Mouse (Mus musculus): Measurements from ENCODE around the gene Mylk4.

The Mylk4 gene

DNA sequence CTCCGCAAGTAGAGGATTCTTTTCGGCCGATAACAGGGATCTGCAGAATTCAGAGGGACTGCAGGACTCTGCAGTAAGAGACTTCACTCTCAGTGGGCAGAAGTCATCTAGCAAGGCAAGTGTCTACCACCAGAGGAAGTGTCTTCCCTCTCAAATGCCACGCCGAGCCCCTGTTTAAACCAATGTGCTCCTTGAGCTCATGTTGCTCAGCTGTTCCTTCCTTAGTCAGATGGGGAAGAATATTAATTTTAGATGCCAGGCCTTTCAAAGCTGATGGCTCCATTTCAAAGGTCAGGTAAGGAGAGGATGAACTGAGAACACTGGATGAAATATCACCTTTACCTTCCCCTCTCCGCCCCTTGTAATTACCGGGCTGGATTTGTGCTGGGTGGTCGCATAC, at the start of gene Mylk4:
TSS of gene Mylk4 (minus strand) at position 139 of the 400 bp plus-strand sequence.
- DNase-seq: no peak

GRCm38 (mm10) chr13:32833237-32833636, 49.5 kb upstream of the Mylk4 start:
- no peak for DNase-seq

DNA sequence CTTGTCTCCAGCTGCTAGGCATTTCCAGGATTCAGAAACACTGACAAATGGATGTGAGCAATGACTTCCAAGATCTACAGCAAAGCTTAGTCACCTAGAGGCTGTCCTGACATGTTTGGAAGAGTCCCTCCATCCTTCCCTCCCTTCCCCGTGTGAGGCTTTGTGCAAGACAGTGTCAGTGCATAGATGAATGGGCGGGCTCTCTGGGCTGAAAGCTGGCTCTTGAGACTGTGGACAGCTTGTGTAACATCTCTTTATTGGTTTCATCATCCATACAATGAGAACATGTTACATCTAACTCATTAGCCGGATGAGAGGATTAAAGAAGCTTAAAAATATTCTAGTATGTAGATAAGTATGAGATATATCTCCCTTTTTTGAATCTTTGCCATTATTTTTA, 49.0 kb upstream of the Mylk4 start:
- no peak for DNase-seq

- no peak for DNase-seq
Measured at GRCm38 (mm10) chr13:32831505-32832273, 47.9 kb upstream of the Mylk4 start.

- DNase-seq: no peak
Measured at GRCm38 (mm10) chr13:32828886-32829285, 45.1 kb upstream of the Mylk4 start.

DNA sequence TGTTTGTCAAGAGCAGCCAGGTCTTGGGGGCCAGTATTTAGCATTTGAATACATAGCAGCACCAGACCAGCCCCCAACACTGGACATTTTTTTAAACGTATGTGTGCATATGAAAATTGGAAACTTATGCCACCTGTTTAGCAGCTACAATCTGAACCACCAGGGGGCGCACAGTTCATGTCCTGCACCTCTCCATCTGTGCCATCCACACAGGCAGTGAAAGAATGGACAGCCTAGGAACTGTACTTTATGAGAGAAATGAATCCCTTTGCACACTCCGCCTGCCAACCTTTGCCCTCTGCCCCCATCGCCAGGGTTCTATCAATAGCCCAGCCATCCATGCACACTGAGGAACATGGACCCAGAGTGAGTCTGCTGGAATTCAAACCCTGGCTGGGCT, 44.2 kb upstream of the Mylk4 start:
- DNase-seq: peak; percentile 25

- DNase-seq: no peak
Measured at GRCm38 (mm10) chr13:32827111-32827822, 43.5 kb upstream of the Mylk4 start.

DNA sequence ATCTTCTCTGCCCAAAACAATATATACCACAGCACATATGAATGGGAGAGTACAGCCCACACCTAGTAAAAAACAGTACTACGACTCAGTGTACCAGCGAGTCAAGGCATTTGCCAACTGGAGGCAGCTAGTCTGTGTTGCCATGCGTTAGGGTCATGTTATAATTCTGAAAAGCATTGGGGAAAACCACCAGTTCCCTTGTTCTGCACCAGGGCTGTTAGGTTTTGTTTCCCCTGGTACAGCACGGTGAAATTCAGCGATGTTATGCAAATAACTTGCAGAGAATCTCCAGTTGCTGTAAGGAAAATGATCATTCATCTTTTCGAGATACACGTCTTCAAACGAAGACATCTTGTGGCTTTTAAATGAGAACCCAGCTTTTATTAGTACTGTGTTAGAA, 41.8 kb upstream of the Mylk4 start:
- no peak for DNase-seq

DNA sequence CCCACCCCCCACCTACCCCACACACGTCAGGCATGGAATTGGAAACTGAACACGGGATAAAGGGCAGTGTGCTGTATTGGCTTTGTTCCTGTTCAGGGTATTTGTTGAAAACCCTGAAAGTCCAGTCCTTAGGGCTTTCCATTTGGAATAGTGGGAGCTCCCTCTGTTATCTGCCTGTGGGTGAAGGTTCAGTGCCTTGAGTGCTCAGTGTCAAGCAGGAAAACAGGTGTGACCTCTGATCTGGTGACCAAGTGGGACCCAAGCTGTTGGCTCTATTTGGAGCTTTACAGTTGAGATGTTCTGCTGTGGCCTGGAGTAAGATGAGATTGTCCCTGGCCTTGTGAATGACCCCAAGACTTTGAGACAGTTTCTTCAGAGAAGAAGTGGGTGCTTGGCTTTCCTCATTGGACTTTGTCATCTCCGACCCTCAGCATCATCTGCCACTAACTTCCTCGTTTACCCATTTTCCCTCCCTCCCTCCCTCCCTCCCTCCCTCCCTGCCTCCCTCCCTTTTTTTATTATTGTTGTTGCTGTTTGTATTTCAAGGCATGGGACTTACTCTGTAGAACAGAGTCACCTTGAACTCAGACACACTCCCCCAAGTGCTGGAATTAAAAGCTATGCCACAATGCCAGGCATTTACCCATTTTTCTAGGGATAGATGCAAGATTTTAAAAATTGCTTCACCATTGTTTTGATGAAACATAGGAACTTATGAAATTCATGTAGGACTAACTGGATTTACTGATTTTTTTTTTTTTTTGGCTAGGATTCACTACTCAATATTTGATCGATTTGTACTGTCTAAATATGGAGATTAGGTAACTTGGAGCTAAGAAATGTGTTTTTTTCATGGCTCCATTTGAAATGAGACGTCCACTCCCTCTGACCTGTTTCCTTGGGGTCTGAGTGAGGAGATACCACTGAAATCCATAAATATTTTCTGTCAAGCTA, 40.9 kb upstream of the Mylk4 start:
- no peak for DNase-seq

- DNase-seq: no peak
Measured at GRCm38 (mm10) chr13:32823126-32823525, 39.4 kb upstream of the Mylk4 start.

DNA sequence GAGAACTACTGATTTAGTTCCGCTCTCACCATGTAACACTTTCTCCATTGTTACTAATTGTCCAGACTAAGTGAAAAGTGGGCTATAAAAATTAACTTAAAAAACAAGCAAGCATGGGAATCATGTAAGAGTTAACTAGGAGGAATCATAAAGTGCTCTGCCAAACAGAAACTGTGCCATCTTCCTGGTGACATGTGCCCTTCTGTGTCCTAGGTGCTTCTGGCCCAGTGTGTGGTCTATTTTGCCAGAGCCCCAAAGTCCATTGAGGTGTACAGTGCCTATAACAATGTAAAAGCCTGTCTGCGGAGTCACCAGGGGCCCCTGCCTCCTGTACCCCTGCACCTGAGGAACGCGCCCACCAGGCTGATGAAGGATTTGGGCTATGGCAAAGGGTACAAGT, 37.9 kb upstream of the Mylk4 start:
- no peak for DNase-seq

GRCm38 (mm10) chr13:32819926-32820325, 36.2 kb upstream of the Mylk4 start:
- DNase-seq: no peak

- no peak for DNase-seq
Measured at GRCm38 (mm10) chr13:32819241-32819640, 35.5 kb upstream of the Mylk4 start.

DNA sequence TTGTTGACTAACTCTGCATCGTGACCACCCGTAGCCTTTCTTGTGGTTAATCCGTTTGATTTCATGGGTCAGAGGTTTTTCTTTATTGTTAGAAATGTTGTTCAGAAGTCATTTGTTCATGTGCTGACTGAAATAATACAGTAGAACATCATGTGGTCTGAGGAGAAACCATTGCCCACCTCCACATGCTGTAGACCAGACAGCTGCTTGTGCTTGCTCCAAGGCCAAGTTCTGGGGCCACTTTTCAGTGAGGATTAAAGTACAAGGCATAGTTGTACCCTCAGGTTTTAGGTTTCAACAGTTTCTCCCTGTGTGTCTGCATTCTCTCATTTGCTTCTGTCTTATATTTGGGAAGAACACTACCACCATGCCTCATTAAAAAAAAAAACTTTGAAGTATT, 23.9 kb upstream of the Mylk4 start:
- DNase-seq: no peak

GRCm38 (mm10) chr13:32806820-32807219, 23.1 kb upstream of the Mylk4 start:
- no peak for DNase-seq

- DNase-seq: no peak
Measured at GRCm38 (mm10) chr13:32803701-32804345, 20.1 kb upstream of the Mylk4 start.

- DNase-seq: peak; percentile 41
Measured at GRCm38 (mm10) chr13:32802259-32803081, 18.7 kb upstream of the Mylk4 start, which contains the start of gene D930007J09Rik. TSS of gene D930007J09Rik (minus strand) at chr13:32802849.

- DNase-seq: peak; percentile 97
Measured at GRCm38 (mm10) chr13:32801693-32802221, 18.0 kb upstream of the Mylk4 start, which contains the start of gene Wrnip1. TSS of gene Wrnip1 (plus strand) at chr13:32802038.

DNA sequence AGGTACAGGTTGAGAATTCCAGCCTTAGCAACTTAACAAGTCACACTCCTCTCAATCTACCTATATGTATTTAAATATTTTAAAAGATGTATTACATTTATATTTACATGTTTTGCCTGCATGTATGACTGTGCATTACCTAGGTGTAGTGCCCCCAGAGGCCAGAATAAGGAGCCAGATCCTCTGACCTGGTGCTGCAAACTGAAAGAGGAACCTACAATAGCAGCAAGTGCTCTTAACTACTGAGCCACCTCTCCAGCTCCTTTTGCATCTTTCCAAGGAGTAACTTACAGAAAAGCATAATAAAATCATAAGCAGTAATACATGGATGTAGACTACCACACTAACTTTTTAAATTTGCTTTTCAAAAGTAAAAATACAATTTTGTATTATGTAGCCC, 17.1 kb upstream of the Mylk4 start:
- no peak for DNase-seq

GRCm38 (mm10) chr13:32799131-32799530, 15.4 kb upstream of the Mylk4 start:
- no peak for DNase-seq

DNA sequence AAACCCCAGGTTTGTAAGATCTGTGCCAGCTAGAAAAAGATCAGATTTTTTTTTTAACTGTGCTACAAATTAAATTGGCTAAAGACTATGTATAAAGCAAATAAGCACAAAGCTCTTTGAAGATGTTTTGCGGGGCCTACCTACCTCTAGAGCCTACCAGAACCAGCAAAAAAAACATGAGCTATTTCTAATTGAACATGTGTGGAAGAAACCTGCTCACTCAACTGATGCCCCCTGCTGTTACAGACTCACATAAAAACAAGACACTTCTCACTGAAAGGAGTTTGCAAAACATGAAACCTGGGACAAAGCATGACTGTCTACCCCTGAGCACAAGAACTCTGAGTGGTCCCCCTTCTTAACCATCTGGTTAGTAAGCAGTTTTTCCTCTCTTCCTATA, 13.3 kb upstream of the Mylk4 start:
- DNase-seq: no peak

Measured in cerebellum, adult 11 months (tissue).